Mouse (Mus musculus): ENCODE data around the gene Disc1.
A peak's percentile ranks its signal among the peaks of the same experiment; 100 is the strongest.

The Disc1 gene

GRCm38 (mm10) chr8:125183548-125184451 is 129.8 kb downstream of the Disc1 start:
- peak; percentile 95 for DNase-seq (ENCODE audit: low spot score)

- DNase-seq (ENCODE audit: low spot score) = no peak
Observed at GRCm38 (mm10) chr8:125184452-125184817, 130.4 kb downstream of the Disc1 start.

GRCm38 (mm10) chr8:125184881-125185280 is 130.9 kb downstream of the Disc1 start:
- DNase-seq (ENCODE audit: low spot score) = no peak

GRCm38 (mm10) chr8:125187044-125187443 is 133.0 kb downstream of the Disc1 start:
- DNase-seq (ENCODE audit: low spot score) = no peak

DNA sequence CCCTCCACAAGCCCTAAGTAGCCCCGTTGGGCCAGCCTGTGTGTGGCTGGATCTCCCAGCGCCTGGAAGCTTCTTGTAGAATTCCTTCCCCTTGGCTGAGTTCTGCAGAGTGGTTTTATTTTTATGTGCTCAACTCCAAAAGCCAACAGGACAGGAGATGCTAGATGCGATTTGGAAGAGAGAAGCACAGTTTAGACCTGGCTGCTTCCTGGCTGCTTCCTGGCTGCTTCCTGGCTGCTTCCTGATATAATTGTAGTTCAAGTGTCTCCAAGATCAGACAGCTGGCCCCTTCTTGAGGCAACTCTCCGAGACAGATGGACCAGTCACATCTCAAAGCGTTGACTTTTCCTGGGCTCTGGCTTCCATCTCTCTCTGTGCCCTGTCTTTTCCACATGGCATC is 139.7 kb downstream of the Disc1 start:
- no peak for DNase-seq (ENCODE audit: low spot score)

GRCm38 (mm10) chr8:125195121-125195520 is 141.1 kb downstream of the Disc1 start:
- no peak for DNase-seq (ENCODE audit: low spot score)

GRCm38 (mm10) chr8:125196573-125197094 is 142.6 kb downstream of the Disc1 start:
- no peak for DNase-seq (ENCODE audit: low spot score)

DNA sequence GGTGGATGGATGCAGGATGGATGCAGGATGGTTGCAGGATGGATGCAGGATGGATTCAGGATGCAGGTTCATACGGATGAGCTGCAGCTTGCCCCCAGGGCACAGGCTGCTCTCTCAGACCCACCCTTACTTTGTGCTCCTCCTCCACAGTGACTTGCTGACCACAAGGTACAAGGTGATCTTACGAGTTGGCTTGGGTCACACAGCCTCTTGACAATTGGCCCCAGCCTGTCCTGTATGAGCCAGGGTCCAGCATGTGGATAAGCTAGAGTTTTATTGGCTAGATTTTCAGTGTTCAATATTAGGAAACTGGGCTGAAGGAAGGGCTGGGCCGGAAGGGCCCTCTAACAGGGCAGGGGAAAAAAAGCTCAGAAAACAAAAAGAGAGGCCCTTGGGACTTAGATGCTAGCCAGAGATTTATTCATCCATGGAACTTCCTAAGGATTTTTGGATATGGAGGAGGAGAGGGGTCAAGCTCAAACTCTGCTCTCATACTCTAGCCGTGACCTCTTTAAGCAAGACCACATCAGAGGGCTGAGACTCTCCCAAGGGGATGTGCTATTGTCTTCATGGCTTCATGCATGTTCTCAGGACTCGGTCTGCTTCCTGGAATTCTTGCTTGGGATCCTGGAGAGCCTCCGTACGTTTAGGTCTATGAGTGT is 143.5 kb downstream of the Disc1 start:
- no peak for DNase-seq (ENCODE audit: low spot score)

DNA sequence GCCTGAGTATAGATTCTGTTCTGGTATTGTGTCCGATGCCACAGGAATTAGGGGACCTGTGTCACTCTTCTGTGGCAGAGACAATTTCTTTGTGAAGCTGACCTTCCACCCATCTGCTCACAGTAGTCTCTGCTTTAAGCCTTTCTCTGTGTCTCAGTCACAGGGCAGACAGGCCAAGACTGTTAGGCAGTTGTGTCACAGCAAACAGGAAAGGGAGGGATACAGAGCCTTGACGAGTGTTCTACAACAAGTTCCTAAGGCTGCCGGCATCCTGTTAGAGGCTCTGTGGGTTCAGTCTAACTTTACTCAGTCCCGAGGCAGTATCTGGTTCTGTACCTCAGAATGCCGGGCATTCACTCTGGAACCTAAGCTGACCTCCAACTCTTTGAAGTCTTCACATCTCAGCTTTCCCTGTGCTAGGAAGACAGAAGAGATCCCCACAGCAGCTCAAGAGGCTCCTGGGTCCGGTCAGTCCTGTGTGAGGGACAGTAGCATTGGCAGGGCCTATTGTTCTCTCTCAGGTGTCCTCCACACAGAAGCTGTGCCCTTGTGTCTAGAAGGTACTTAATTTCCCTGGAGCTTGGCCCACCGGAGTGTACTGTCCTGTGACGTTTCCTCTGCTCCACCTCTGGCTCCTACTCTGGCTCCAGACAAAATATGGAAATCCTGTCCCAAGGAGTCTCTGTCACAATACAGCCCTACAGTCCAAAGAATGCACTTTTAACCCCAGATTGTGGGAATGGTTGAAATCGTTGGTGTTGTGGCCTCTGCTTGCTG is 144.6 kb downstream of the Disc1 start:
- no peak for DNase-seq (ENCODE audit: low spot score)

DNA sequence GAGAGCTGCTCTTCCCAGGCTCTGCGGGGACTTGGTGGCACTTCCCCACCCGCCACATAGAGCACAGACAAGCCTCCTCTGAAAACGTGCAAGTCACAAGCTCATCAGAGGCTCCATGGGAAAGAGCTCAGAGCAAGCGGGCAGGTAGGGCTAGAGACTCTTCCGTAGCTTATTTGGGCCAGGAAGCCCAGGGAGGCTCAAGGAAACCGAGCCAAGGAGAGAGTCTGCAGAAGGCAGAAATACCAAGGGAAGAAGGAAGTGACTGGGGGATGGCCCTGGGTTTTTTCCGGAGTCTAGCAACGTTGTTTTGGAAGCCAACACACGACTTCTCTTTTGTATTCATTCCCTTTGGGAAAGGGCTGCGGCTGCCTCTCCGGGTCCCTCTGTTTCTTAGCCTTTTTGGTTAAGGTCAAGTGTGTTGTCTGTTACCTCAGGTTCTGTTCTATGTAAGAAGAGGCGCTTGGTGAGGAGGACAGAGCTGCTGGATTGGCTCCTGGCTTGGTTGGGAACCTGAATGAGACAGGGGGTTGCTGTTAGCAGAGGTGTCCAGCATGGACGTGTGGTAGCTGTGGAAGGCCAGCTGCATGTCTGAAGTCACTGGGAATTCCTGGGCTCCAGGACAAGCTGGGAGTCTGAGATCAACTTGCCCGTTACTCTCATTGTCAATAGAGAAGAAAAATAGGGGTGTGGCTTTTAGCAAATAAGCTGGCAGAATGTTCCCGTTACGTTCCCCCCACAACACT is 145.4 kb downstream of the Disc1 start:
- no peak for DNase-seq (ENCODE audit: low spot score)

DNA sequence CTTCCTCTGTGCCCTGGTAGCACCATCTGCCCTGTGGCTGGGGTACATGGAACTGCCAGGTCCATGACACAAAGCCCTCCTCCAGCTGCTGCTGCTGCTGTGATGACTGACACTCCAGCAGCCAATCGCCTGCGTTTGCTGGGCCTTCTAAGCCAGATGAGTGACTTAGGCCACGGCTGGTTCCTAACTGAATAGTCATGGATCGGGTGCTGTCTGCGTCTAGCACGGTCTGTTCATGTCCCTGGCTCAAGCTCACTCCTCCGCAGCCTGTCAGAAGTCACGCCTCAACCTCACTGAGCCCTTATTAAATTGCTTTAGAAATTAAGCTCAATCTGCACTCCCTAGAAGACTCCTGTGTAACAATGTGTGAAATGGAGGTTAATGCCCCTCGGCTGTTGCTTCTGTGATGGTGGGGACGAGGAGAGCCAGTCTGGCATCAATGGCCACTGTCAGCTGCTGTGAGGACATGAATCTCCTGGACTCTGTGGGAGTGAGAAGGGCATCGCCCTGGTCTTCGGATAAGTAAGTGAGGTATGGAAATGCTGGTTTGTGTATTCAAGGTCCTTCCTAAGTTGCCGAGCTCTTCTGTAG is 146.4 kb downstream of the Disc1 start:
- DNase-seq (ENCODE audit: low spot score) = no peak

DNA sequence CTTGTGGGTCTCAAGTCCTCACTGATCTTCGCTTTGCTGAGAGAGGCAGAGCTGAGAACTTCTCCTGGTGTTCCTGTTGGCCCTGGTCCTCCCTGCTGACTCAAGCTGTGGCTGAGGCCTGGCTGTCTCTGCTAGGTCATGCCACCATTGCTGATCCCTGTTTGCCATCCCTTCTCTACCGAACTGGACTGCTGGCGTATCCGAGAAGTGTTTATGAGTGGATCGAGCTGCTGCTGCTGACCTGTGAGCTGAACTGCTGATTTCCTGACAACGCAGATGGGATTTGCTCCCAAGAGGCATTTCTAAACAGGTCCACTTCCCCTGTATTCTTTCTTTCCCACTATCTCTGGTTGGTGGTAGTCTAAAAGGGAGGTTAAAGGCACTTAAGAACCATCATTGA is 147.7 kb downstream of the Disc1 start:
- no peak for DNase-seq (ENCODE audit: low spot score)

GRCm38 (mm10) chr8:125203016-125203415 is 149.0 kb downstream of the Disc1 start:
- no peak for DNase-seq (ENCODE audit: low spot score)

DNA sequence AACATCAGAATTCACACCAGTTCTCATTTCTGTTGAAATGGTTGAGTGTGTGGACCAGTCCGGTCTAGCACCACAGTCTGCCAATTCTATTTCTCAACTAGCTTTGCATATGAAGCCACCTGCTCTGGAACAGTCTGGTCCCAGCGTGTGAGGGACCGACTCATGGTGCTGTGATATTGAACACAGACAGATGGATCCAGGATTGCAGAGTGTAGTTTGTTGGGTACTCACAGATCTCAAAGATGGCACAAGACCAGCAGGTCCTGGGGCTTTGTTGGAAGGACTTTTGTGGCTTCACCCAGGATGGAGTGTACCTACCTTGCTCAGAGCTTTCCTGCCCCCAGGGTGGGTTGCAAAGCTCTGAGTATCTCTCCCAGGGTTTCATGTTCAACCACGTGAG is 151.6 kb downstream of the Disc1 start:
- DNase-seq (ENCODE audit: low spot score) = no peak

DNA sequence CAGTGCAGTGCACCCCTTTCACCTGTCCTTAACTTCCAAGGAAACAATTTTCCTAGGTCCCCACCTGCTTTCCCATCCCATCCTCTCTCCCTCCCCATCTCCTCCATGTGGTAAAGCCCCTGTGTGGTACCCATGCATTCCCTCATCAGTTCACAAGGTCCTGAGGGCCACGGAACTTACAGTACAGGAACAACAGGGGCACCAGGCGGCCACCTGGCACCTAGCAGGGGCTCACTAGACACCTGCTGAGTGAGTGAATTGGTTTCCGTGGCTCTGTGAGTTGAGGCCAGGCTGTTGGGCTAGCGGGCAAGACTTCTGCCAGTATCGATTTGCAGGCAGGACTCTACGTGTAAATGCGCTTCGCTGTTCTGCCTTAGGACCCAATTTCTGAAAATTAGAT is 152.4 kb downstream of the Disc1 start:
- no peak for DNase-seq (ENCODE audit: low spot score)

DNA sequence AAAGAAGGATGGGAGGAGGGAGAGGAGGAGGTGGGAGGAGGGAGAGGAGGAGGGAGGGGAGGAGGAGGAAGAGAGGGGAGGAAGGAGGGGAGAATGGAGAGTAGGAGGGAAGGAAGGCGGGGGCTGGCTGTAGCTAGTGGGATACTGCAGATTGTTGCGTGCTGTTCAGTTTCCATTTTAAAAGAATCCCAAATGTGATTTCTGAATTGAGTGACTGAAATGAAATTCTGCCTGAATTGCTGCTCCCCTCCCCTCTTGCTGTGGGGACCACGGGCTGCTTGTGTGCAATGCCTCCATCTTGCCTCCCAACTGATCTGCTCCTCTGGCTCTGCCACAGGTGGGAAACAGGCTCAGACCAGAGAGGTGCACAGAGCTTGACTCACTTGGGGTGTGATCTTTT is 153.0 kb downstream of the Disc1 start:
- DNase-seq (ENCODE audit: low spot score) = no peak

- no peak for DNase-seq (ENCODE audit: low spot score)
Observed at GRCm38 (mm10) chr8:125212619-125213167, 158.7 kb downstream of the Disc1 start.

GRCm38 (mm10) chr8:125217902-125218581 is 164.0 kb downstream of the Disc1 start:
- no peak for DNase-seq (ENCODE audit: low spot score)

DNA sequence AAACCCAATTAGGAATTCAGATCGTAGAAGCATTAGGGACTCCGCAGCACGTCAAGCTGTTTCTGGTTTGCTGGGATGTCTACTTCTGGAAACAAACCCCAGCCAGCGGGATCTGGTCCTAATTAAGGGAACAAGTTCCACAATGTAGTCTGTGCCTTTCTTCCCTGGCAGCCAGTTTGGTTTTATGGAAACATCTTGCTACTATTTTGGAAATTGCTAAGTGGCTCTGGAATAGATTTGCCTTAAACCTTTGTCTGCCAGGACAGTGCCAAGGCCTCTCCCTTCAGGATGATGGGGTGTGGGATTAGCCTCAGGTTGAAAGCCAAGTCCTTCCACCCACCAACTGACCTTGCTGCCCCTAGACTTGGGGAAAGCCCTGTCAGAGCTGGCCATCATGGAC is 164.7 kb downstream of the Disc1 start:
- DNase-seq (ENCODE audit: low spot score) = no peak

DNA sequence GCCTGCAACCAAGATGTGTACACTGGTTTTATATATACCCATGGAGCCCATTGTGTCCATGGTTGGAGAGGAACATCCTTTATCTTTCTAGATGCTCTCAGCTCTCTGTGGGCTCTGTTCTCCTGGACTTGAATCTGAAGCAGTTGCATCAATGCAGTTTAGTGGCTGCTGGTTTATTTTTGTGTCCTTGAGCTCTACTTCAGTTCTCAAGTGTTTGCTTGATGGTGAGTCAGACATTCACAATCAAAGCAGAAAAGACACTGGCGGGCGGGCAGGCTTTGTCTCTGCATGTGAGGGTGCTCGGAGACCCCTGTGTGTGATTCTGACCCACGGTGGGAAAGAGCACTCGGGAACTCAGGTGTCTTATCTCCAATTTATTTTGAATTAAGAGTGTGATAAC is 166.6 kb downstream of the Disc1 start:
- DNase-seq (ENCODE audit: low spot score) = no peak

DNA sequence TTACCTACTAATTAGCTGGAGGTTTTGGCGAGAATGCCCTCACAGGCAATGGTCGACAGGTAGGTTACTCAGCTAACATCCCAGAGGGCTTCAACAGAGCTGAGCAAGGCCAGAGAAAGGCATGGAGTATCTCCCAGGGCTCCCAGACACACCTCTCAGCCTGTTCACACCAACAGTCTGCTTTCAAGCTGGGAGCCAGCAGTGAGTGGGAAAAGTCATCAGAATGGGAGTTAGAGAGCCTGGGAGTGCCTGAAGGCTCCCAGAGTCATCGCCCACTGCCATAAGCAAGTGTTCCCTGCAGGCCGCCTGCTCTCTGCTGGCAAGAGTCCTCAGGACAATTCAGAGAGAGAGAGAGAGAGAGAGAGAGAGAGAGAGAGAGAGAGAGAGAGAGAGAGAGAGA is 167.1 kb downstream of the Disc1 start:
- DNase-seq (ENCODE audit: low spot score) = no peak

Data from testis, postnatal 10 days (tissue).